7 mouse cellular contexts compared by ENCODE assay signal in genomic region chr17:35836178-35836965, GRCm38 (mm10). TPM values are rescaled to one million over a fixed set of nuclear protein-coding genes. Genes with fewer than 3 reads are reported as not detected.
DNase-seq lines count a peak whose midpoint lies in the region; ATAC-seq lines count a peak whose summit lies in the region.

No protein-coding gene starts in this region.

- H3K27me3 ChIP-seq in intestine, embryonic 16.5 days (replicated peaks; ENCODE audit: control insufficient read depth, insufficient read depth, low read length): no peaks in the 10 kb centered on the region
- no peaks in the 10 kb centered on the region for H3K27me3 ChIP-seq in midbrain, embryonic 10.5 days (ENCODE audit: low read depth, poor library complexity, severe bottlenecking)

- peak overlapping the region; percentile 68 for H3K4me3 ChIP-seq in intestine, embryonic 16.5 days (ENCODE audit: low read length)
- H3K4me3 ChIP-seq in midbrain, embryonic 10.5 days: peak overlapping the region; percentile 80

- H3K9ac ChIP-seq in intestine, embryonic 16.5 days (ENCODE audit: low read depth, low read length): peak overlapping the region; percentile 81

- WGBS in intestine, embryonic 16.5 days: 4% methylated on average over 24 of the region's 24 CpGs
- WGBS in midbrain, embryonic 10.5 days: 9% methylated on average over 24 of the region's 24 CpGs

- DNase-seq in adrenal gland, postnatal 14 days: peak; percentile 88
- peak; percentile 89 for DNase-seq in embryo, embryonic 11 days
- DNase-seq in gastrocnemius, postnatal 14 days: peak; percentile 78
- DNase-seq in left cerebral cortex, postnatal 36 days (ENCODE audit: low spot score in 2 of 2): peak; percentile 81 to 87
- DNase-seq in midbrain, embryonic 10.5 days (ENCODE audit: low spot score): peak; percentile 76
- DNase-seq in skeletal muscle tissue, adult 2 months (ENCODE audit: low read depth, low spot score): peak; percentile 80

- H3K36me3 ChIP-seq in intestine, embryonic 16.5 days (ENCODE audit: control insufficient read depth, insufficient read depth, low read length): peaks cover 37% of the 10 kb centered on the region
- H3K36me3 ChIP-seq in midbrain, embryonic 10.5 days: peaks cover 56% of the 10 kb centered on the region

- H3K4me2 ChIP-seq in intestine, embryonic 16.5 days (ENCODE audit: low read depth, low read length): peak overlapping the region; percentile 87

- ATAC-seq in intestine, embryonic 16.5 days: 0 out of 2 replicates have a peak, but pooled peaks have one; percentile 1

- intact Hi-C loops in gastrocnemius, postnatal 14 days (cut with DNase I; ENCODE audit: low total_unique reads): no loop called here
- intact Hi-C loops in left cerebral cortex, postnatal 36 days (cut with DNase I): loop anchor here (2.0 to 5.0 kb wide), 2 partner anchors 36 to 81 kb away; partner anchors contain the start of genes Mrps18b and Ppp1r10

- peak overlapping the region; percentile 94 for H3K27ac ChIP-seq in intestine, embryonic 16.5 days (ENCODE audit: low read length)
- H3K27ac ChIP-seq in midbrain, embryonic 10.5 days (replicated peaks): peak overlapping the region; percentile 99

- no peaks in the 10 kb centered on the region for H3K9me3 ChIP-seq in intestine, embryonic 16.5 days (ENCODE audit: control insufficient read depth, low read length)
- no peaks in the 10 kb centered on the region for H3K9me3 ChIP-seq in midbrain, embryonic 10.5 days (replicated peaks)

- peaks cover 32% of the 10 kb centered on the region for H3K4me1 ChIP-seq in intestine, embryonic 16.5 days (ENCODE audit: control insufficient read depth, insufficient read depth, low read length)
- peaks cover 38% of the 10 kb centered on the region for H3K4me1 ChIP-seq in midbrain, embryonic 10.5 days

RNA-seq across cellular contexts. Expression of gene Tubb5, which starts 1.7 kb away (rescaled TPM):
- 285 and 320 TPM in 2 replicates for total RNA-seq in adrenal gland, postnatal 14 days (2021)
- total RNA-seq in gastrocnemius, postnatal 14 days (2021): 100 to 1,000 TPM in 1 of 2 experiments, 10 to 100 TPM in 1; 95.6 to 123 TPM
- 559 and 622 TPM in 2 replicates for polyA plus RNA-seq in intestine, embryonic 16.5 days (2015; fragmentation: Nextera tagmentation; extraction: Ambion mirVana)
- 100 to 1,000 TPM; 441 to 478 TPM for total RNA-seq in left cerebral cortex, postnatal 36 days (2021)
- 1,574 and 1,617 TPM in 2 replicates for polyA plus RNA-seq in midbrain, embryonic 10.5 days (2016; fragmentation: Nextera tagmentation; extraction: Ambion mirVana)

RNA-seq across cellular contexts. Expression of gene Mdc1, which starts 4.9 kb away (rescaled TPM):
- 20.6 and 21.9 TPM in 2 replicates for total RNA-seq in adrenal gland, postnatal 14 days (2021)
- total RNA-seq in gastrocnemius, postnatal 14 days (2021): 1 to 10 TPM; 5.4 to 6.9 TPM
- polyA plus RNA-seq in intestine, embryonic 16.5 days (2015; fragmentation: Nextera tagmentation; extraction: Ambion mirVana): 10.0 and 11.8 TPM in 2 replicates
- total RNA-seq in left cerebral cortex, postnatal 36 days (2021): 10 to 100 TPM; 16.5 to 16.9 TPM
- 21.1 and 21.7 TPM in 2 replicates for polyA plus RNA-seq in midbrain, embryonic 10.5 days (2016; fragmentation: Nextera tagmentation; extraction: Ambion mirVana)

RNA-seq across cellular contexts. Expression of gene Flot1, which starts 13.3 kb away (rescaled TPM):
- total RNA-seq in adrenal gland, postnatal 14 days (2021): 52.4 and 59.5 TPM in 2 replicates
- 10 to 100 TPM; 39.2 to 40.3 TPM for total RNA-seq in gastrocnemius, postnatal 14 days (2021)
- polyA plus RNA-seq in intestine, embryonic 16.5 days (2015; fragmentation: Nextera tagmentation; extraction: Ambion mirVana): 56.9 and 58.5 TPM in 2 replicates
- total RNA-seq in left cerebral cortex, postnatal 36 days (2021): 100 to 1,000 TPM; 146 to 149 TPM
- polyA plus RNA-seq in midbrain, embryonic 10.5 days (2016; fragmentation: Nextera tagmentation; extraction: Ambion mirVana): 54.8 and 59.3 TPM in 2 replicates

RNA-seq across cellular contexts. Expression of gene Ier3, which starts 14.9 kb away (rescaled TPM):
- total RNA-seq in adrenal gland, postnatal 14 days (2021): 12.7 and 26.3 TPM in 2 replicates
- 1 to 10 TPM; 4.6 to 5.4 TPM for total RNA-seq in gastrocnemius, postnatal 14 days (2021)
- polyA plus RNA-seq in intestine, embryonic 16.5 days (2015; fragmentation: Nextera tagmentation; extraction: Ambion mirVana): 16.0 and 16.2 TPM in 2 replicates
- total RNA-seq in left cerebral cortex, postnatal 36 days (2021): 10 to 100 TPM; 10.6 to 13.6 TPM
- 3.0 and 3.7 TPM in 2 replicates for polyA plus RNA-seq in midbrain, embryonic 10.5 days (2016; fragmentation: Nextera tagmentation; extraction: Ambion mirVana)

RNA-seq across cellular contexts. Expression of gene Nrm, which starts 24.7 kb away (rescaled TPM):
- total RNA-seq in adrenal gland, postnatal 14 days (2021): 10.6 and 15.9 TPM in 2 replicates
- total RNA-seq in gastrocnemius, postnatal 14 days (2021): 1 to 10 TPM; 4.8 TPM
- 47.7 and 51.7 TPM in 2 replicates for polyA plus RNA-seq in intestine, embryonic 16.5 days (2015; fragmentation: Nextera tagmentation; extraction: Ambion mirVana)
- 1 to 10 TPM; 2.3 to 3.1 TPM for total RNA-seq in left cerebral cortex, postnatal 36 days (2021)
- polyA plus RNA-seq in midbrain, embryonic 10.5 days (2016; fragmentation: Nextera tagmentation; extraction: Ambion mirVana): 80.0 and 84.5 TPM in 2 replicates

Comparison
In these comparisons a context has a peak if more than half of its experiments do, and no peak if none do; other contexts are left out.
1. Peak in every context shown above with its lines: DNase-seq, ATAC-seq, H3K4me3 ChIP-seq and H3K27ac ChIP-seq.